Mouse (Mus musculus): Measurements from ENCODE around the gene Hcn1. TPM values are rescaled to one million over a fixed set of nuclear protein-coding genes. Genes with fewer than 3 reads are reported as not detected.

Gene Hcn1
- polyA plus RNA-seq (2014; fragmentation: Illumina TruSeq; extraction: RNeasy Lipid Tissue Mini Kit (QIAGEN cat#74804); ENCODE audit: low read depth, low replicate concordance) = 0.47 TPM

DNA sequence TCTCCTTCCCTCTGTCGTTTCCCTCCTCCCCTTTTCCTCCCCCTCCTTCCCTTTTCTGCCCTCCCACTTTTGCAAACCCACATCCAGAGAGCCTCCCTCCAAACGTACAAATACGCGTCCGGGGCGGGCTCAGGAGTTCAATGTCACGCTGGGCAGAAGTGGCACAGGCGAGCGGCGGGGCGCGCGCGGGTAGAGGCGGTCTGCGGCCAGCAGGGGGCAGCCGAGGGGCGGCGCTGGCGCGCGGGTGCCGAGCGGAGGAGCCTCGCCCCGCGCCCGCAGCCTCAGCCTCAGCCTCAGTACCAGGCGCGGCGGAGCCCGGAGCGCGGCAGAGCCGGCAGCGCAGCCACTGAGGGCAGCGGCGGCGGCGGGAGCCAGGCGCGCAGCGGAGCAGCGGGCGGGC, at the start of gene Hcn1:
Gene Hcn1, plus strand, starts transcription at position 140 of the 400 bp plus-strand sequence.

Data from heart, adult 10 weeks (tissue).